Mouse (Mus musculus) forebrain, embryonic 14.5 days (tissue): ENCODE results near the gene Magel2. TPM values are rescaled to one million over a fixed set of nuclear protein-coding genes. Genes with fewer than 3 reads are reported as not detected.

ENCODE experiments used
- polyA plus RNA-seq: library from polyadenylated mRNA; unstranded; fragments of >200 nt; fragmentation: Nextera tagmentation; extraction: Ambion mirVana; gene quantifications from 2 replicates; pipeline ENCODE4 v1.2.1, GENCODE M21; 2014

The Magel2 gene
- polyA plus RNA-seq, 1 experiment from 2014 or later: 11.8 TPM

Other genes starting within 250 kb of the Magel2 start
- gene Ndn, start 30.4 kb upstream of the Magel2 start, polyA plus RNA-seq: 599 and 619 TPM in 2 replicates
- 20.0 and 23.7 TPM in 2 replicates for gene Mkrn3, start 43.1 kb downstream of the Magel2 start, polyA plus RNA-seq
- gene Peg12, start 87.5 kb downstream of the Magel2 start, polyA plus RNA-seq: 18.9 and 25.5 TPM in 2 replicates